Comparison of ENCODE assay signal across 8 mouse cellular contexts in the genomic region with DNA sequence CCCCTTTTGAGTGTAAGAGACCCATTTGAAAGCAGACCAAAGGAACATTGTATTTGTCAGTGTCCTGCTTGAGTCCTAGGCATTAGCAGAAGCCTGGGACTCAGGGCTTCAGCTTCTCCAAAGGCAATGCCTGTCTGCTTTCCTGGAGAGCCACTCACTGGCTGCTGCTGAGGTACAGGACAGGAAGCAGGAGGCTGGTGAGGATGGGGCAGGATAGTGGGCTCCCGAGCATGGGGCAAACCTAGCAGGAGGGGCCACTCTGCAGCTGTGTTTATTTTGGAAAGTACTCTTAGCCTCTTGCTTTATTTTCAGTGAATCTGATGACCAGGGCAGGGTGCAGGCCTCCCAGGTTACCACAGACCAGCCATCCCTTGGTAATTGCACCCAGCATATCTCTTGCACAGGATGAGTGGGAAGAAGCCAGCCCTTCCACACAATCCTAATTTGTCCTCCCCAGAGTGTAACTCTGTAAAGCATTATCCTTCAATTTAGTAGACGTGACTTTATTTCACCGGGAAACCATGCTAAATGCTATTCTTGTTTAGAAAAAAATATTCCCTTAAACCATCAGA.
"Had no signal": no experiment of that assay in that cellular context is flagged by ENCODE, and none has a peak within 500 bp of the region (broad histone marks: within the 10 kb centered on the region; RNA-seq: fewer than 3 reads in every experiment).

No protein-coding gene starts in this region.

- H3K4me2 ChIP-seq: liver, embryonic 13.5 days; midbrain, embryonic 13.5 days had no signal

- H3K27ac ChIP-seq: liver, embryonic 13.5 days; midbrain, embryonic 13.5 days had no signal

- H3K9me3 ChIP-seq: intestine, embryonic 15.5 days; liver, embryonic 13.5 days; midbrain, embryonic 13.5 days; stomach, embryonic 15.5 days had no signal

- H3K36me3 ChIP-seq: intestine, embryonic 15.5 days; liver, embryonic 13.5 days; midbrain, embryonic 13.5 days; stomach, embryonic 15.5 days had no signal

- H3K4me3 ChIP-seq: intestine, embryonic 15.5 days; liver, embryonic 13.5 days; midbrain, embryonic 13.5 days; stomach, embryonic 15.5 days had no signal

- H3K27me3 ChIP-seq: intestine, embryonic 15.5 days; liver, embryonic 13.5 days; midbrain, embryonic 13.5 days; stomach, embryonic 15.5 days had no signal

- H3K4me1 ChIP-seq: liver, embryonic 13.5 days had no signal

- H3K9ac ChIP-seq: intestine, embryonic 15.5 days; liver, embryonic 13.5 days; liver, postnatal 0 days; midbrain, embryonic 13.5 days; stomach, embryonic 15.5 days had no signal

- DNase-seq: liver, embryonic 13.5 days; liver, postnatal 0 days; right cerebral cortex, postnatal 14 days; thymus, adult 2 months; thymus, postnatal 36 days had no signal

- ATAC-seq: liver, postnatal 0 days; midbrain, embryonic 13.5 days had no signal
